Mouse (Mus musculus): ENCODE results near the gene Kifap3. TPM values are rescaled to one million over a fixed set of nuclear protein-coding genes. Genes with fewer than 3 reads are reported as not detected.
A peak's percentile ranks its signal among the peaks of the same experiment; 100 is the strongest.

Gene Kifap3
- total RNA-seq, 2 experiments from 2014 or later = 28.7 to 33.9 TPM

- DNase-seq (ENCODE audit: low spot score in 2 of 2) = no peak
These were observed 113.9 kb downstream of the Kifap3 start for GRCm38 (mm10) chr1:163893294-163893693.

- peak in 1 of 2 experiments; percentile 9 for DNase-seq (ENCODE audit: low spot score in 2 of 2)
These were observed 114.6 kb downstream of the Kifap3 start for GRCm38 (mm10) chr1:163893774-163894527.

GRCm38 (mm10) chr1:163898291-163898764 lies 118.9 kb downstream of the Kifap3 start:
- DNase-seq (ENCODE audit: low spot score in 2 of 2) = no peak

GRCm38 (mm10) chr1:163899575-163899974 lies 120.2 kb downstream of the Kifap3 start:
- no peak for DNase-seq (ENCODE audit: low spot score in 2 of 2)

GRCm38 (mm10) chr1:163900168-163900567 lies 120.8 kb downstream of the Kifap3 start:
- no peak for DNase-seq (ENCODE audit: low spot score in 2 of 2)

GRCm38 (mm10) chr1:163903411-163903810 lies 124.0 kb downstream of the Kifap3 start:
- DNase-seq (ENCODE audit: low spot score in 2 of 2) = no peak

- DNase-seq (ENCODE audit: low spot score in 2 of 2) = no peak
These were observed 127.8 kb downstream of the Kifap3 start for GRCm38 (mm10) chr1:163907007-163907811.

- no peak for DNase-seq (ENCODE audit: low spot score in 2 of 2)
These were observed 129.0 kb downstream of the Kifap3 start for GRCm38 (mm10) chr1:163908389-163908788.

- DNase-seq (ENCODE audit: low spot score in 2 of 2) = no peak
These were observed 131.0 kb downstream of the Kifap3 start for GRCm38 (mm10) chr1:163910343-163910742.

GRCm38 (mm10) chr1:163910785-163911184 lies 131.4 kb downstream of the Kifap3 start:
- DNase-seq (ENCODE audit: low spot score in 2 of 2) = no peak

- DNase-seq (ENCODE audit: low spot score in 2 of 2) = no peak
These were observed 132.6 kb downstream of the Kifap3 start for GRCm38 (mm10) chr1:163911981-163912380.

- DNase-seq (ENCODE audit: low spot score in 2 of 2) = no peak
These were observed 138.2 kb downstream of the Kifap3 start for GRCm38 (mm10) chr1:163917349-163918160.

GRCm38 (mm10) chr1:163924093-163924492 lies 144.7 kb downstream of the Kifap3 start:
- DNase-seq (ENCODE audit: low spot score in 2 of 2) = no peak

GRCm38 (mm10) chr1:163928846-163929245 lies 149.5 kb downstream of the Kifap3 start, which contains the start of gene Scyl3:
Gene Scyl3 (plus strand): TSS chr1:163929100.
- DNase-seq (ENCODE audit: low spot score in 2 of 2) = no peak

GRCm38 (mm10) chr1:163929636-163930457 lies 150.5 kb downstream of the Kifap3 start:
- DNase-seq (ENCODE audit: low spot score in 2 of 2) = peak; percentile 69 to 89

GRCm38 (mm10) chr1:163930458-163930794 lies 151.0 kb downstream of the Kifap3 start:
- DNase-seq (ENCODE audit: low spot score in 2 of 2) = no peak

- DNase-seq (ENCODE audit: low spot score in 2 of 2) = no peak
These were observed 152.4 kb downstream of the Kifap3 start for GRCm38 (mm10) chr1:163931801-163932200.

GRCm38 (mm10) chr1:163934591-163934990 lies 155.2 kb downstream of the Kifap3 start:
- no peak for DNase-seq (ENCODE audit: low spot score in 2 of 2)

- no peak for DNase-seq (ENCODE audit: low spot score in 2 of 2)
These were observed 162.7 kb downstream of the Kifap3 start for GRCm38 (mm10) chr1:163942056-163942455.

GRCm38 (mm10) chr1:163953396-163953795 lies 174.0 kb downstream of the Kifap3 start:
- DNase-seq (ENCODE audit: low spot score in 2 of 2) = no peak

Measured in gastrocnemius, postnatal 4 days (tissue).